Mouse (Mus musculus) neutrophil, adult 65 days (primary cell): Measurements from ENCODE around the gene Olfr976. TPM values are rescaled to one million over a fixed set of nuclear protein-coding genes. Genes with fewer than 3 reads are reported as not detected.

Experiments
- total RNA-seq: library from RNA; stranded (reverse); gene quantifications from 2 replicates; pipeline ENCODE4 v1.2.4, GENCODE M21; 2023

Gene Olfr976
- total RNA-seq, result not detected in 2 replicates

GRCm38 (mm10) chr9:39961033-39961432 is at the start of gene Olfr976:
TSS of gene Olfr976 (minus strand) at chr9:39961133.

DNA sequence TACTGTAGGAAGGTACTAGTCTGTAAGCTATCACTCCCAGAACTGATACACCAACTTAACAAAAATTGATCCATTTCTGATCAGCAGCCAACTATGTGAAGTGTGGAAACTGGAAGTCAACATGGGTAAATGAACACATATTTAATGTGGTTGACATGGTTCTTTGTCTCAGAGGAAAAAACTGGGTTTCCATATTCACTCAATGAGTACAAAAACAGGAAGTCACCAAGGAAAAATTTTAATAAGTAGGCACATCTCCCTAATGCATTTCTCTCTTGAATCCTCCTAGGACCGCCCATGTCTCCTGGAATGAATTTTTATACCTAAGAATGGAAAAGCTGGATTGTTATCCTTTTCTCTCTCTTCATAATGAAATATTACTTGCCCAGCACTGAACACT is 48.5 kb upstream of the Olfr976 start, which contains the start of gene Olfr980:
TSS of gene Olfr980 (minus strand) at position 101 of the 400 bp plus-strand sequence.

GRCm38 (mm10) chr9:40003365-40003764 is 42.4 kb upstream of the Olfr976 start, which contains the start of gene Olfr979:
TSS of gene Olfr979 (minus strand) at chr9:40003465.

GRCm38 (mm10) chr9:39991813-39992212 is 30.9 kb upstream of the Olfr976 start, which contains the start of gene Olfr978:
TSS of gene Olfr978 (plus strand) at chr9:39992113.

GRCm38 (mm10) chr9:39951946-39952345 is 9.0 kb downstream of the Olfr976 start, which contains the start of gene Olfr975:
TSS of gene Olfr975 (minus strand) at chr9:39952046.

DNA sequence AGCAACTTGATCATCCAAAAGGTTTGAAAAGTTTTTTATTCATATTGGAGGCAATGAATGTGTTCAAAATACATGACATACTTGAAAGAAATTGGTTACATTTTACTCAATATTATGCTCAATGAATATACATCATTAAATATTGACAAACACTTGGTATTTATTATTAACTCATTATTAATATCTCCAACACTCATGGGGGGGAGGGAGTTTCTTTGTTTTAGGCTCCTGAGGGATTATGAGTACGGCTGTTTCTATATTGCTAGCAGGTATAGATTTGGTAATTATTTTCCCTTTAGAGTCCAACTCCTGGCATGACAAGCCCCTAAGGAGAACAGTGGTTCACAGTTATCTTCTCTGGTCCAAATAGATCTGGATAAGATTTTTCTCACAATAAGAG is 23.7 kb downstream of the Olfr976 start, which contains the start of gene Olfr974:
TSS of gene Olfr974 (plus strand) at position 301 of the 400 bp plus-strand sequence.

DNA sequence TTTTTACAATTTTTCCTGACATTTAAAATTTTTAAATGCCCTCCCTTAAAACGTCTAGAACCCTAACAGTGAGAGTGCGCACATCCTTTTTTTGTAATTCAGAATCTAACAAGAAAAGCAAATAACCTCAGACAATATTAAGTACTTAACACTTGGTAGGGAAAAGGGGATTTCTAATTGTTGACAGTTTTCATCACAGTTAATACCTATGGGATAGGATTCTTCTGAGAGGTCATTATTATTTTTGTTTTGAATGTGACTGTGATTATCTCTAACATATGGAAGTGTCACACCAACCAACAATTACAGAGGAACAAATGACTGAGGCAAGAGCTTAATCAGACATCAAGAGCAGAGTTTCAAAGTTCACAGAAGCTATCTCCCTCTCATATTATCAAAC is 53.9 kb downstream of the Olfr976 start, which contains the start of gene Olfr229:
TSS of gene Olfr229 (plus strand) at position 301 of the 400 bp plus-strand sequence.

Other genes starting within 250 kb of the Olfr976 start
- gene Olfr965, start 249.8 kb downstream of the Olfr976 start, total RNA-seq, result not detected in 2 replicates
- gene Olfr150, start 230.2 kb downstream of the Olfr976 start, total RNA-seq, result not detected in 2 replicates
- gene Olfr967, start 214.9 kb downstream of the Olfr976 start, total RNA-seq, result not detected in 2 replicates
- gene Olfr968, start 177.9 kb downstream of the Olfr976 start, total RNA-seq, result not detected in 2 replicates
- not detected in 2 replicates for gene Olfr969, start 170.2 kb downstream of the Olfr976 start, total RNA-seq
- not detected in 2 replicates for gene Olfr970, start 152.3 kb downstream of the Olfr976 start, total RNA-seq
- gene Olfr971, start 124.3 kb downstream of the Olfr976 start, total RNA-seq, result not detected in 2 replicates
- gene Olfr972, start 94.7 kb downstream of the Olfr976 start, total RNA-seq, result not detected in 2 replicates
- gene Olfr229, start 53.8 kb downstream of the Olfr976 start, total RNA-seq, result not detected in 2 replicates
- gene Olfr974, start 23.6 kb downstream of the Olfr976 start, total RNA-seq, result not detected in 2 replicates
- not detected in 2 replicates for gene Olfr975, start 9.1 kb downstream of the Olfr976 start, total RNA-seq
- gene Olfr978, start 31.0 kb upstream of the Olfr976 start, total RNA-seq, result not detected in 2 replicates
- gene Olfr979, start 42.3 kb upstream of the Olfr976 start, total RNA-seq, result not detected in 2 replicates
- gene Olfr980, start 48.4 kb upstream of the Olfr976 start, total RNA-seq, result not detected in 2 replicates
- not detected in 2 replicates for gene Olfr981, start 60.3 kb upstream of the Olfr976 start, total RNA-seq
- not detected in 2 replicates for gene Olfr982, start 112.7 kb upstream of the Olfr976 start, total RNA-seq
- not detected in 2 replicates for gene Olfr983, start 132.5 kb upstream of the Olfr976 start, total RNA-seq
- 0.28 TPM in 1 of 2 replicates, not detected in the other for gene Olfr984, start 153.1 kb upstream of the Olfr976 start, total RNA-seq
- gene Olfr985, start 169.1 kb upstream of the Olfr976 start, total RNA-seq, result not detected in 2 replicates
- gene Tmem225, start 187.0 kb upstream of the Olfr976 start, total RNA-seq, result not detected in 2 replicates
- not detected in 2 replicates for gene Olfr986, start 219.8 kb upstream of the Olfr976 start, total RNA-seq
- 0.29 and 0.76 TPM in 2 replicates for gene Zfp202, start 231.2 kb upstream of the Olfr976 start, total RNA-seq